Mouse (Mus musculus) embryonic fibroblast, embryonic 13.5 days (primary cell): ENCODE data around the gene Phactr3.

Experiments
- CTCF ChIP-seq: IDR thresholded peaks from 2 replicates; pipeline ENCODE4 v1.5.1; 2011; ENCODE audit warnings: mild to moderate bottlenecking, control low read depth, low read length, moderate library complexity, borderline replicate concordance; ENCODE audit not compliant: insufficient read depth
- POLR2A ChIP-seq: IDR thresholded peaks from 2 replicates; pipeline ENCODE4 v1.6.1; 2011; ENCODE audit warnings: low read depth, mild to moderate bottlenecking, control low read depth, low read length, moderate library complexity

- TF ChIP-seq CTCF (no peak), POLR2A (no peak)
These were observed 122.1 kb downstream of the Phactr3 start for GRCm38 (mm10) chr2:178240886-178241285.
